Mouse (Mus musculus): ENCODE results near the gene Iqcn.

Gene Iqcn

GRCm38 (mm10) chr8:70757523-70758307, 54.5 kb downstream of the Iqcn start:
- DNase-seq = peak; percentile 36

GRCm38 (mm10) chr8:70758308-70758615, 55.0 kb downstream of the Iqcn start:
- DNase-seq = no peak

GRCm38 (mm10) chr8:70758616-70759561, 55.6 kb downstream of the Iqcn start:
- DNase-seq = peak; percentile 7

GRCm38 (mm10) chr8:70760350-70760749, 57.1 kb downstream of the Iqcn start:
- DNase-seq = peak; percentile 54

- DNase-seq = peak; percentile 95
These were observed 57.6 kb downstream of the Iqcn start, which contains the start of gene Mpv17l2 for GRCm38 (mm10) chr8:70760775-70761406. Mpv17l2 (minus strand) TSS chr8:70760946.

GRCm38 (mm10) chr8:70762118-70762517, 58.9 kb downstream of the Iqcn start:
- DNase-seq = no peak

- DNase-seq = peak; percentile 84
These were observed 60.1 kb downstream of the Iqcn start for GRCm38 (mm10) chr8:70763354-70763753.

- DNase-seq = no peak
These were observed 60.8 kb downstream of the Iqcn start for GRCm38 (mm10) chr8:70764026-70764425.

GRCm38 (mm10) chr8:70764676-70765075, 61.4 kb downstream of the Iqcn start:
- DNase-seq = no peak

- DNase-seq = no peak
These were observed 62.1 kb downstream of the Iqcn start for GRCm38 (mm10) chr8:70765329-70765728.

GRCm38 (mm10) chr8:70765838-70766570, 62.7 kb downstream of the Iqcn start:
- peak; percentile 80 for DNase-seq

GRCm38 (mm10) chr8:70766571-70767440, 63.5 kb downstream of the Iqcn start:
- DNase-seq = no peak
